Mouse (Mus musculus) heart, postnatal 36 days (tissue): Measurements from ENCODE around the gene Nit2. TPM values are rescaled to one million over a fixed set of nuclear protein-coding genes. Genes with fewer than 3 reads are reported as not detected.
A peak's percentile ranks its signal among the peaks of the same experiment; 100 is the strongest.
"Not testable (repeated sequence)": the region's sequence is repeated elsewhere in the genome, so short reads cannot be mapped to it uniquely, and the experiment has no call there.

Experiments
- DNase-seq, 2 experiments: peaks; one replicate each; pipeline ENCODE4 v3.0.0; 2021 to 2022
- intact Hi-C: fragments of 180-260 bp; cut with DNase I; formaldehyde crosslinking; loops from one replicate; pipeline ENCODE4 v1.15.1; 2025
- total RNA-seq, 2 experiments: library from RNA; stranded (reverse); gene quantifications; 2 replicates each; pipeline ENCODE4 v1.2.3; 2021

Nit2 gene
- total RNA-seq = 10 to 100 TPM; 34.8 to 35.3 TPM

- peak; percentile 95 to 97 for DNase-seq
- intact Hi-C loops = loop anchor here (2.0 to 5.0 kb wide), 4 partner anchors 46 to 450 kb away; partner anchors contain the start of genes Tfg and Tomm70a
Measured at GRCm38 (mm10) chr16:57166611-57167513, at the start of gene Nit2. Gene Nit2 (minus strand): TSS chr16:57167341.

- intact Hi-C loops = no loop called here
Measured at GRCm38 (mm10) chr16:57215957-57216356, 48.8 kb upstream of the Nit2 start.

GRCm38 (mm10) chr16:57211037-57211436, 43.9 kb upstream of the Nit2 start:
- DNase-seq = no peak
- intact Hi-C loops = no loop called here

More at GRCm38 (mm10) chr16:57215957-57216356, 48.8 kb upstream of the Nit2 start:
- DNase-seq = no peak

- intact Hi-C loops = no loop called here
- DNase-seq = no peak
Measured at GRCm38 (mm10) chr16:57208342-57208741, 41.2 kb upstream of the Nit2 start.

GRCm38 (mm10) chr16:57197281-57197680, 30.1 kb upstream of the Nit2 start:
- DNase-seq = no peak
- intact Hi-C loops = no loop called here

- DNase-seq = no peak
- intact Hi-C loops = no loop called here
Measured at GRCm38 (mm10) chr16:57196590-57196989, 29.4 kb upstream of the Nit2 start.

- intact Hi-C loops = no loop called here
- DNase-seq = no peak
Measured at GRCm38 (mm10) chr16:57191214-57191613, 24.1 kb upstream of the Nit2 start.

- intact Hi-C loops = no loop called here
- DNase-seq = no peak
Measured at GRCm38 (mm10) chr16:57190390-57190789, 23.2 kb upstream of the Nit2 start.

GRCm38 (mm10) chr16:57189493-57189892, 22.4 kb upstream of the Nit2 start:
- no peak for DNase-seq
- intact Hi-C loops = no loop called here

GRCm38 (mm10) chr16:57186618-57187017, 19.5 kb upstream of the Nit2 start:
- intact Hi-C loops = no loop called here
- no peak for DNase-seq

GRCm38 (mm10) chr16:57182037-57182436, 14.9 kb upstream of the Nit2 start:
- intact Hi-C loops = no loop called here
- DNase-seq = no peak

GRCm38 (mm10) chr16:57181180-57181579, 14.0 kb upstream of the Nit2 start:
- intact Hi-C loops = no loop called here

GRCm38 (mm10) chr16:57177664-57178063, 10.5 kb upstream of the Nit2 start:
- intact Hi-C loops = loop anchor here (1.0 kb wide), 1 partner anchor 61 kb away; no protein-coding TSS in a partner anchor
- no peak for DNase-seq

More at GRCm38 (mm10) chr16:57181180-57181579, 14.0 kb upstream of the Nit2 start:
- DNase-seq = peak; percentile 24 to 50

GRCm38 (mm10) chr16:57177254-57177653, 10.1 kb upstream of the Nit2 start:
- peak; percentile 19 to 25 for DNase-seq

GRCm38 (mm10) chr16:57176276-57176675, 9.1 kb upstream of the Nit2 start:
- intact Hi-C loops = no loop called here

More at GRCm38 (mm10) chr16:57177254-57177653, 10.1 kb upstream of the Nit2 start:
- intact Hi-C loops = loop anchor here (1.0 kb wide), 1 partner anchor 61 kb away; no protein-coding TSS in a partner anchor

GRCm38 (mm10) chr16:57175751-57176150, 8.6 kb upstream of the Nit2 start:
- intact Hi-C loops = no loop called here
- DNase-seq = no peak

More at GRCm38 (mm10) chr16:57176276-57176675, 9.1 kb upstream of the Nit2 start:
- no peak for DNase-seq

GRCm38 (mm10) chr16:57174480-57174879, 7.3 kb upstream of the Nit2 start:
- intact Hi-C loops, DNase-seq: not testable (repeated sequence)

GRCm38 (mm10) chr16:57171570-57171969, 4.4 kb upstream of the Nit2 start:
- no peak for DNase-seq
- intact Hi-C loops = no loop called here

- DNase-seq = no peak
- intact Hi-C loops = no loop called here
Measured at GRCm38 (mm10) chr16:57171161-57171560, 4.0 kb upstream of the Nit2 start.

- DNase-seq = no peak
- intact Hi-C loops = loop anchor here (5.0 kb wide), 3 partner anchors 396 to 451 kb away; partner anchors contain the start of gene Tfg
Measured at GRCm38 (mm10) chr16:57168236-57168635, 1.1 kb upstream of the Nit2 start.

GRCm38 (mm10) chr16:57167514-57167912, 372 bp upstream of the Nit2 start:
- DNase-seq = no peak
- intact Hi-C loops = loop anchor here (2.0 to 5.0 kb wide), 4 partner anchors 47 to 450 kb away; partner anchors contain the start of genes Tfg and Tomm70a
